Comparison of ENCODE assay signal across 9 mouse cellular contexts in the genomic region with DNA sequence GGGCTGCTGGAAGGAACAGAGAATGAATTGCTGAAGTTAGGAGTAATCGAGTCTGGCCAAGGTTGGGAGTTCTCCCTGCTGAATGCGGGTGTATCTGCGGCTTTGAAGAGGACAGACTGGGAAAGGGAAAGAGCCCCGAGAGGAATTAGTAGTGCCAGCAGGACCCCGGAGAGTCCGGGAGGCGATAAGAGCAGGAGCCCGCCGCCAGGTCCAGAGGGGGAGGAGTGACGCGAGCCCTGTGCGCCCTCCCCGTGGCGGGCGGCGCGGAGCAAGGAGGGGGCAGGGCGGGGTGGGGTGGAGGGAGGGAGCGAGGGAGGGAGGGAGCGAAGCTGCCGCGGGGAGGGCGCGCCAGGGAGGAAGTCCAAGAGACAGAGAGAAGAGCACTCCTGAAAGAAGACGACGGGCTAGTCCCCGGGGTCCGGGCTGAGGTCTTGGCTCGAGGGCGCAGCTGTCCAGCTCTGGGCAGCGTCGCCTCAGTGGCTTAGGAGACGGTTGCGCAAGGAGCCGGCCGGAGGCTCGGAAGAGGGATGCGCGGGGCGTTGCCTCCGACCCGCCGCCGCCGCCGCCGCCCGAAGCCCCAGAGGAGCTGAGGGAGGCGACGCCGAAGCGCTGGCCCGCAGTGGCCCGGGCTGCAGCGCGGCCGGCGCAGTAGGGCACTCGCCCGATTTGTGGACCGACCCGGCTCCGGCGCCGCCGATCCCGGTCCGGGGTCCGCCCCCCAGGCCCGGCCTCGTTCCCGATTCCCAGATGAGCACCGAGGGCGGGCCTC. TPM values are rescaled to one million over a fixed set of nuclear protein-coding genes. Genes with fewer than 3 reads are reported as not detected.
DNase-seq lines count a peak whose midpoint lies in the region; ATAC-seq and TF ChIP-seq lines count a peak whose summit lies in the region.
"Had no signal": no experiment of that assay in that cellular context is flagged by ENCODE, and none has a peak within 500 bp of the region (broad histone marks: within the 10 kb centered on the region; RNA-seq: fewer than 3 reads in every experiment).

TSS of gene Foxf2 (plus strand) at position 484 of the 769 bp plus-strand sequence.

- TF ChIP-seq CTCF in kidney, adult 2 months (conservative IDR thresholded peaks at IDR 0.05; ENCODE audit: insufficient read depth, insufficient read length, low read depth, low read length), result no peak
- TF ChIP-seq CTCF in liver, postnatal 0 days (IDR thresholded peaks at IDR 0.05; ENCODE audit: low read depth), result no peak
- TF ChIP-seq CTCF in olfactory bulb, adult 2 months (IDR thresholded peaks at IDR 0.05; ENCODE audit: insufficient read depth, low read depth, low read length), result no peak

- no peak for TF ChIP-seq POLR2A in kidney, adult 2 months (IDR thresholded peaks at IDR 0.05; ENCODE audit: low read depth, low read length)
- TF ChIP-seq POLR2A in olfactory bulb, adult 2 months (IDR thresholded peaks at IDR 0.05; ENCODE audit: insufficient read depth, low read depth, low read length), result no peak

- H3K4me3 ChIP-seq in kidney, adult 2 months (ENCODE audit: insufficient read depth, low read depth, low read length), result peak within 1 kb of the TSS; percentile 16
- peak within 1 kb of the TSS; percentile 60 for H3K4me3 ChIP-seq in heart, embryonic 16.5 days (ENCODE audit: low read length)
- peak within 1 kb of the TSS; percentile 35 for H3K4me3 ChIP-seq in liver, postnatal 0 days (ENCODE audit: low read depth, low read length)
- H3K4me3 ChIP-seq in olfactory bulb, adult 2 months (ENCODE audit: insufficient read depth, low read depth, low read length), result peak within 1 kb of the TSS; percentile 44

- ATAC-seq in heart, embryonic 16.5 days (replicated peaks; ENCODE audit: extremely low read depth, insufficient read depth, low FRiP score), result no peak
- no peak for ATAC-seq in liver, postnatal 0 days

- WGBS in kidney, adult 2 months, result under 1% methylated on average over 71 of the region's 74 CpGs
- WGBS in heart, embryonic 16.5 days, result under 1% methylated on average over 51 of the region's 74 CpGs
- WGBS in liver, postnatal 0 days (ENCODE audit: insufficient replicate concordance), result 5% methylated on average over 38 of the region's 74 CpGs
- WGBS in olfactory bulb, adult 2 months, result under 1% methylated on average over 74 of the region's 74 CpGs

- TF ChIP-seq EP300 in liver, postnatal 0 days (IDR thresholded peaks at IDR 0.05; ENCODE audit: low read depth), result no peak

- H3K27ac ChIP-seq in kidney, adult 2 months (ENCODE audit: insufficient read depth, low read depth, low read length), result no peak within 1 kb of the TSS
- H3K27ac ChIP-seq in heart, embryonic 16.5 days (ENCODE audit: low read length), result no peak within 1 kb of the TSS
- no peak within 1 kb of the TSS for H3K27ac ChIP-seq in liver, postnatal 0 days (ENCODE audit: low read depth)
- H3K27ac ChIP-seq in olfactory bulb, adult 2 months (ENCODE audit: insufficient read depth, low read depth, low read length), result no peak within 1 kb of the TSS

- H3K9me3 ChIP-seq in heart, embryonic 16.5 days (replicated peaks; ENCODE audit: control insufficient read depth, low read length), result no peaks in the 10 kb centered on the region
- H3K9me3 ChIP-seq in liver, postnatal 0 days (ENCODE audit: low read length), result no peaks in the 10 kb centered on the region

- peaks cover 7% of the 10 kb centered on the region for H3K27me3 ChIP-seq in kidney, adult 2 months (replicated peaks; ENCODE audit: control insufficient read depth, insufficient read depth, low read length)
- H3K27me3 ChIP-seq in heart, embryonic 16.5 days (ENCODE audit: control insufficient read depth, insufficient read depth, low read length), result peaks cover 95% of the 10 kb centered on the region
- peaks cover 99% of the 10 kb centered on the region for H3K27me3 ChIP-seq in liver, postnatal 0 days (ENCODE audit: insufficient read depth, low read length)

- no peak for DNase-seq in kidney, adult 2 months
- no peak for DNase-seq in kidney, adult 18-20 months
- peak; percentile 62 for DNase-seq in embryo, embryonic 10.5 days (ENCODE audit: low spot score)
- DNase-seq in liver, postnatal 0 days, result no peak
- DNase-seq in cerebellum, adult 11 months, result no peak
- no peak for DNase-seq in c-Kit-positive CD71-positive TER-119-positive erythroid progenitor cells, embryonic 14.5 days (ENCODE audit: low spot score)

- H3K36me3 ChIP-seq in kidney, adult 2 months (ENCODE audit: control insufficient read depth, insufficient read depth, low read length), result no peaks in the 10 kb centered on the region
- H3K36me3 ChIP-seq in heart, embryonic 16.5 days (ENCODE audit: control insufficient read depth, insufficient read depth), result no peaks in the 10 kb centered on the region
- no peaks in the 10 kb centered on the region for H3K36me3 ChIP-seq in liver, postnatal 0 days (replicated peaks; ENCODE audit: insufficient read depth, low read length)

- peak within 1 kb of the TSS; percentile 89 for H3K4me2 ChIP-seq in heart, embryonic 16.5 days (ENCODE audit: low read depth, low read length)
- peak within 1 kb of the TSS; percentile 57 for H3K4me2 ChIP-seq in liver, postnatal 0 days (ENCODE audit: low read depth, low read length)

- no peaks in the 10 kb centered on the region for H3K4me1 ChIP-seq in kidney, adult 2 months (ENCODE audit: control insufficient read depth, insufficient read depth, low read length)
- peaks cover 16% of the 10 kb centered on the region for H3K4me1 ChIP-seq in heart, embryonic 16.5 days (ENCODE audit: control insufficient read depth, insufficient read depth, low read length)
- H3K4me1 ChIP-seq in liver, postnatal 0 days (ENCODE audit: insufficient read depth), result peaks cover 20% of the 10 kb centered on the region
- peaks cover 27% of the 10 kb centered on the region for H3K4me1 ChIP-seq in olfactory bulb, adult 2 months (ENCODE audit: control insufficient read depth, insufficient read depth, low read length)

- H3K9ac ChIP-seq in heart, embryonic 16.5 days (ENCODE audit: low read length), result peak within 1 kb of the TSS; percentile 36; the same call in 1 of the 2 replicates
- no peak within 1 kb of the TSS for H3K9ac ChIP-seq in liver, postnatal 0 days (replicated peaks)

RNA-seq across cellular contexts. Expression of gene Foxf2, which starts in this region (rescaled TPM):
- 0.10 TPM in 1 of 2 replicates, not detected in the other for polyA plus RNA-seq in kidney, adult 2 months (2012; rRNA removed)
- polyA plus RNA-seq in heart, embryonic 16.5 days (2015; fragmentation: Nextera tagmentation; extraction: Ambion mirVana), result 0.22 and 1.6 TPM in 2 replicates
- polyA plus RNA-seq in liver, postnatal 0 days (2015; fragmentation: Nextera tagmentation; extraction: Ambion mirVana), result not detected in 2 replicates
- polyA plus RNA-seq in olfactory bulb, adult 2 months (2012; ENCODE audit: insufficient read depth, insufficient read length, low replicate concordance, missing spikeins), result not detected in 2 replicates
- polyA plus RNA-seq: liver, adult 2 months had no signal
